Mouse (Mus musculus) lung, adult 2 months (tissue): ENCODE measurements around the gene Bmpr1a.

ENCODE experiments used
- CTCF ChIP-seq: fragments of 200-500 bp; IDR thresholded peaks from 2 replicates; pipeline ENCODE4 v1.5.1; 2011; ENCODE audit warnings: mild to moderate bottlenecking, low read length, control low read depth; ENCODE audit not compliant: insufficient read depth
- POLR2A ChIP-seq: fragments of 200-500 bp; IDR thresholded peaks from 2 replicates; pipeline ENCODE4 v1.6.1; 2011; ENCODE audit warnings: low read depth, mild to moderate bottlenecking, control low read depth, low read length, borderline replicate concordance; ENCODE audit errors: extremely low read depth

- TF ChIP-seq POLR2A, result no peak
- TF ChIP-seq CTCF, result no peak
Observed at GRCm38 (mm10) chr14:34516960-34517577, 13.9 kb upstream of the Bmpr1a start.
